Mouse (Mus musculus) limb, embryonic 13.5 days (tissue): ENCODE data around the gene Ccdc87. TPM values are rescaled to one million over a fixed set of nuclear protein-coding genes. Genes with fewer than 3 reads are reported as not detected.

Experiments
- ATAC-seq: fragments of 200-750 bp; cut with Nextera tagmentation; 2 replicates; pipeline ENCODE4 v1.8.0; 2017; ENCODE audit warnings: low read depth, moderate number of reproducible peaks, moderate TSS enrichment; ENCODE audit not compliant: low FRiP score
- H3K27ac ChIP-seq: fragments of 300-500 bp; sonication (generic); 2 replicates; pipeline ENCODE4 v1.5.1; 2015; ENCODE audit warnings: inconsistent platforms, mild to moderate bottlenecking, moderate library complexity
- H3K27me3 ChIP-seq: fragments of 300-500 bp; sonication (generic); 2 replicates; pipeline ENCODE4 v1.6.1; 2015; ENCODE audit warnings: mild to moderate bottlenecking, inconsistent platforms
- H3K36me3 ChIP-seq: fragments of 300-500 bp; sonication (generic); 2 replicates; pipeline ENCODE4 v1.6.1; 2015; ENCODE audit warnings: inconsistent platforms, mild to moderate bottlenecking, moderate library complexity
- H3K4me1 ChIP-seq: fragments of 300-500 bp; sonication (generic); 2 replicates; pipeline ENCODE4 v1.6.1; 2015; ENCODE audit warnings: inconsistent platforms
- H3K4me2 ChIP-seq: fragments of 300-500 bp; sonication (generic); replicated peaks from 2 replicates; pipeline ENCODE4 v1.6.1; 2015; ENCODE audit warnings: inconsistent platforms, mild to moderate bottlenecking, moderate library complexity
- H3K4me3 ChIP-seq: fragments of 300-500 bp; sonication (generic); 2 replicates; pipeline ENCODE4 v1.5.1; 2015; ENCODE audit warnings: moderate library complexity, mild to moderate bottlenecking, inconsistent platforms
- H3K9ac ChIP-seq: fragments of 300-500 bp; sonication (generic); 2 replicates; pipeline ENCODE4 v1.6.1; 2015; ENCODE audit warnings: mild to moderate bottlenecking, inconsistent platforms
- H3K9me3 ChIP-seq: fragments of 300-500 bp; sonication (generic); 2 replicates; pipeline ENCODE4 v1.6.1; 2016; ENCODE audit warnings: inconsistent platforms
- WGBS: fragments of 180-500 bp; shearing (Covaris S2); methylation state at CpG from one replicate; pipeline ENCODE4 v1.1.7; 2015; 5-methylcytosine and 5-hydroxymethylcytosine counted together
- polyA plus RNA-seq: library from polyadenylated mRNA; unstranded; fragments of >200 nt; fragmentation: Nextera tagmentation; extraction: Ambion mirVana; gene quantifications from 2 replicates; pipeline ENCODE4 v1.2.1, GENCODE M21; 2015

Ccdc87 gene
- polyA plus RNA-seq, 1 experiment from 2014 or later = not detected

DNA sequence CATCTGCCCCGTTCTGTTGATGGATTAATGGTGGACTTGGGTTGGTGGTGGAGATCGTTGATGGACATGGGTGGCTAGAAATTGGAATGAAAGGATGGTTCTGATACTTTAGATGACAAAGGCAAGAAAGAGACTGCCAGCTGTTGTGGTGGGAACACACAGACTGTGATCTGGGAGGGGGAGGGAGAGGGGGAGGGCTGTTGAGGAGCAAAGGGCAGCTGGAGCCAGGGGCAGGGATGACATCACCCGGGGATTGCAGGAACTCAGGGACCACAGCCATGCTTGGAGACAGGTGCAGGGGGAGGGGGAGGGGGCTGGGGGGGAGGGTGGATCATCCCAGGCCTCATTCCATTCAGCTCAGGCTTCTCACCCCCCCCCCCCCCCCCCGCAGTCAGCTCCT is 37.1 kb downstream of the Ccdc87 start:
- WGBS = 75% methylated on average over 2 of the region's 4 CpGs
- Histone ChIP-seq H3K4me2 (no peak overlapping the region), H3K27ac (no peak overlapping the region), H3K9me3 (no peaks in the 10 kb centered on the region), H3K27me3 (peaks cover 5% of the 10 kb centered on the region; the same call in 1 of the 2 replicates), H3K36me3 (no peaks in the 10 kb centered on the region), H3K9ac (no peak overlapping the region), H3K4me1 (peaks cover 15% of the 10 kb centered on the region), H3K4me3 (no peak overlapping the region)
- no peak for ATAC-seq

DNA sequence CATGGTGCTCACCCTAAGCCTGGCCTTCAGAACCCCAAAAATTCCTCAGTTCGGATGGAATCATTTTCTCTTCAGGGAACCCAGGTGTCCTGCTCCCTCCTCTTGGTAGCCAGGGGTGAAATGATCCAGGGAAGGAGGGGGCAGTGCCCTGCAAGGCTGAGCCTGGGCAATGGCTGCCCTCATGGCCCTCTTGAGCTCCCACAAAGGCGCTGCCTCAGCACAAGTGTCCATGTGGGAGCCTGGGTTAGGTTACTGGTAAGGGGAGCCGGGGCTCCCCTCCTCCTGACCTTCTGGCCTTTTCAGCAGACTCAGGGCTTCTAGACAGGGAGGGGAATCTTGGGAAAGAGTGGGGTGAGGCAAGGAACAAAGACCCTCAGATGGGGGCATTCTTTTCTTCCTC is 37.6 kb downstream of the Ccdc87 start:
- Histone ChIP-seq H3K9ac (no peak overlapping the region), H3K4me2 (peak overlapping the region; percentile 90; the same call in 1 of the 2 replicates), H3K4me1 (peaks cover 15% of the 10 kb centered on the region), H3K27me3 (peaks cover 5% of the 10 kb centered on the region; the same call in 1 of the 2 replicates), H3K9me3 (no peaks in the 10 kb centered on the region), H3K27ac (no peak overlapping the region), H3K36me3 (no peaks in the 10 kb centered on the region), H3K4me3 (no peak overlapping the region)
- no peak for ATAC-seq
- WGBS = 66% methylated on average over 3 of the region's 3 CpGs

DNA sequence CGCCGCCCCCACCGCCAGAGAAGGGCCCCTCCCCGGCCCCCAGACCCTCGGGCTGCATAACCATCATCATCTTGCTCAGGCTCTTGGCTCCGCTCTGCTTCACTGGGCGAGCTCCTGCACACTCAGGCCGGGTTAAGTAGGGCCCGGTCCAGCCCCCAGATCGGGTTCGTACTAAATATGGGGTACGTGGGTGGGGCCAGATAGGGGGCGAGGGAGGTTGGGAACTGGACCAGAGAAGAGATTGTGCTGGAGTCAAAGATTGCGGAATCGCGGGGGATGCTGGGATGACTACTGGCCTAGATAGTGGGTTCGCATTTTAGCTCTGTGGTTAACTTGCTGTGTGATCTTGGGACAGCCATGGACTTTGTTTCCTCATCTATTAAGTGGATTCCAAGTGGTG is 38.6 kb downstream of the Ccdc87 start, which contains the start of gene Actn3:
Actn3 (minus strand) TSS at position 125 of the 400 bp plus-strand sequence.
- WGBS = 2% methylated on average over 17 of the region's 17 CpGs
- Histone ChIP-seq H3K27ac (peak within 1 kb of the TSS; percentile 58), H3K4me1 (peaks cover 15% of the 10 kb centered on the region), H3K27me3 (peaks cover 5% of the 10 kb centered on the region; the same call in 1 of the 2 replicates), H3K9ac (peak within 1 kb of the TSS; percentile 84), H3K4me2 (peak within 1 kb of the TSS; percentile 90), H3K9me3 (no peaks in the 10 kb centered on the region), H3K4me3 (peak within 1 kb of the TSS; percentile 97), H3K36me3 (0 out of 2 replicates have a peak, but pooled peaks cover 3% of the 10 kb centered on the region)
- peak; percentile 5; the same call in 1 of the 2 replicates for ATAC-seq

GRCm38 (mm10) chr19:4878405-4879323 is 39.5 kb downstream of the Ccdc87 start, which contains the start of gene Zdhhc24:
TSS of gene Zdhhc24 (plus strand) at chr19:4878668.
- Histone ChIP-seq H3K36me3 (peaks cover 10% of the 10 kb centered on the region; the same call in 1 of the 2 replicates), H3K9me3 (no peaks in the 10 kb centered on the region), H3K27me3 (peaks cover 5% of the 10 kb centered on the region; the same call in 1 of the 2 replicates), H3K4me3 (peak within 1 kb of the TSS; percentile 97), H3K9ac (peak within 1 kb of the TSS; percentile 84), H3K27ac (peak within 1 kb of the TSS; percentile 58), H3K4me2 (peak within 1 kb of the TSS; percentile 90), H3K4me1 (peaks cover 15% of the 10 kb centered on the region)
- WGBS = under 1% methylated on average over 52 of the region's 52 CpGs
- peak; percentile 98 for ATAC-seq

- Histone ChIP-seq H3K4me2 (peak overlapping the region; percentile 90), H3K4me1 (peaks cover 15% of the 10 kb centered on the region), H3K27me3 (peaks cover 5% of the 10 kb centered on the region; the same call in 1 of the 2 replicates), H3K9me3 (no peaks in the 10 kb centered on the region), H3K9ac (peak overlapping the region; percentile 84), H3K27ac (no peak overlapping the region), H3K36me3 (peaks cover 12% of the 10 kb centered on the region; the same call in 1 of the 2 replicates), H3K4me3 (peak overlapping the region; percentile 97)
- WGBS = 49% methylated on average over 10 of the region's 10 CpGs
- no peak for ATAC-seq
These were observed 40.1 kb downstream of the Ccdc87 start for GRCm38 (mm10) chr19:4879324-4879703.

DNA sequence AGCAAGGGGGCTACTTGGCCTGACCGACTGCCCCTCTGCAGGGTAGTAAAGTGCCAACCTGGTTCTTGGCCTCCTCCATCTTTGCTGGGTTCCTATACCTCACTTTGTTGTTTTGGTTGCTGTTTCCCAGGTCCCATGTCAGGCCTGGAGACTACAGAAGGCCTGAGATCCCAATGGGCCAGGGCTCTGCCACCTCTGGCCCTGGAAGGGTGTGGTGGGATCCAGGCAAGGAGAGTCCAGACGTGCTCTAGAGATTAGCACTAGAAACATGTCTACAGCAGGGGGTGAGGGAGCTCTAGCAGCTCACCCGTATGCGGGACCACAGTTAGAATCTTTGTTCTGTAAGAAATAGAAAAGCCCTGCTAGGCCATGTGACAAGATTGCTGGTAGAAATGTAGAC is 44.8 kb downstream of the Ccdc87 start:
- Histone ChIP-seq H3K36me3 (peaks cover 12% of the 10 kb centered on the region; the same call in 1 of the 2 replicates), H3K27me3 (no peaks in the 10 kb centered on the region), H3K4me2 (no peak overlapping the region), H3K4me1 (peaks cover 5% of the 10 kb centered on the region), H3K4me3 (no peak overlapping the region), H3K27ac (no peak overlapping the region), H3K9ac (no peak overlapping the region), H3K9me3 (no peaks in the 10 kb centered on the region)
- 80% methylated on average over 4 of the region's 4 CpGs for WGBS
- no peak for ATAC-seq

DNA sequence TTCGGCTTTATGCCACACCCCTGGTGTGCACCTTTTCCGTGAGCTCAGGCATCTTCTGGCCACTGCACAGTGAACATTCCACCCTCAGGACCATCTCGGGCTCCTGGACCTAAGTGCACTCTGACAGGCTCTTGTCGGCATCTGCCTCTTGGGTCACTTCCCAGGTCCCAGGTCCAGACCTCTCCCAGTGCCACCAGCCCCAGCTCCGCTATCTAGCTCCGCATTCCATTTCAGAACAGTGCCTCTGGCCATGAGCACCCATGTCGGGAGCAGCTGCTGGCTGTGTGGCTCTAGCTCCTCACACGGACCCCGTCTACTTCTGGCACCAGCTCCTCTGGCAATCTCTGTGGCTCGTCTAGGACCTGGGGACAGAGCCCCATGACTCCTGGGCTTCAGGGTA is 50.6 kb downstream of the Ccdc87 start:
- Histone ChIP-seq H3K4me3 (no peak overlapping the region), H3K27ac (no peak overlapping the region), H3K27me3 (no peaks in the 10 kb centered on the region), H3K9me3 (no peaks in the 10 kb centered on the region), H3K9ac (no peak overlapping the region), H3K36me3 (peaks cover 24% of the 10 kb centered on the region), H3K4me1 (no peaks in the 10 kb centered on the region), H3K4me2 (no peak overlapping the region)
- 75% methylated on average over 10 of the region's 10 CpGs for WGBS
- ATAC-seq = no peak

GRCm38 (mm10) chr19:4891798-4892197 is 52.6 kb downstream of the Ccdc87 start:
- Histone ChIP-seq H3K27ac (no peak overlapping the region), H3K36me3 (peaks cover 27% of the 10 kb centered on the region), H3K4me1 (no peaks in the 10 kb centered on the region), H3K4me2 (no peak overlapping the region), H3K27me3 (no peaks in the 10 kb centered on the region), H3K9me3 (no peaks in the 10 kb centered on the region), H3K4me3 (no peak overlapping the region), H3K9ac (no peak overlapping the region)
- ATAC-seq = no peak
- WGBS = 76% methylated on average over 3 of the region's 3 CpGs

Other genes with a start within 250 kb of the Ccdc87 start
- 6.2 and 6.4 TPM in 2 replicates for gene Lrfn4, start 223.7 kb upstream of the Ccdc87 start, polyA plus RNA-seq
- 65.2 and 66.7 TPM in 2 replicates for gene Rce1, start 213.7 kb upstream of the Ccdc87 start, polyA plus RNA-seq
- 7.1 and 7.6 TPM in 2 replicates for gene Gm960, start 140.7 kb upstream of the Ccdc87 start, polyA plus RNA-seq
- 1.3 and 1.9 TPM in 2 replicates for gene Sptbn2, start 128.2 kb upstream of the Ccdc87 start, polyA plus RNA-seq
- 104 and 106 TPM in 2 replicates for gene Rbm4b, start 82.9 kb upstream of the Ccdc87 start, polyA plus RNA-seq
- gene Rbm4, start 45.5 kb upstream of the Ccdc87 start, polyA plus RNA-seq = 81.7 and 87.7 TPM in 2 replicates
- 48.8 and 51.8 TPM in 2 replicates for gene Gm21992, start 27.8 kb upstream of the Ccdc87 start, polyA plus RNA-seq
- gene Rbm14, start 27.7 kb upstream of the Ccdc87 start, polyA plus RNA-seq = 83.5 and 89.7 TPM in 2 replicates
- gene Ccs, start within 50 bp of the Ccdc87 start, polyA plus RNA-seq = 64.4 and 66.2 TPM in 2 replicates
- gene Ctsf, start 15.8 kb downstream of the Ccdc87 start, polyA plus RNA-seq = 41.5 and 43.7 TPM in 2 replicates
- gene Actn3, start 38.5 kb downstream of the Ccdc87 start, polyA plus RNA-seq = 14.0 and 15.0 TPM in 2 replicates
- 10.5 and 10.7 TPM in 2 replicates for gene Zdhhc24, start 39.3 kb downstream of the Ccdc87 start, polyA plus RNA-seq
- gene Bbs1, start 67.3 kb downstream of the Ccdc87 start, polyA plus RNA-seq = 3.5 and 5.1 TPM in 2 replicates
- 124 and 129 TPM in 2 replicates for gene Dpp3, start 88.9 kb downstream of the Ccdc87 start, polyA plus RNA-seq
- 3.3 and 3.4 TPM in 2 replicates for gene Peli3, start 103.8 kb downstream of the Ccdc87 start, polyA plus RNA-seq
- gene Mrpl11, start 122.8 kb downstream of the Ccdc87 start, polyA plus RNA-seq = 111 and 116 TPM in 2 replicates
- not detected in 2 replicates for gene Npas4, start 150.9 kb downstream of the Ccdc87 start, polyA plus RNA-seq
- 5.7 and 6.0 TPM in 2 replicates for gene Slc29a2, start 184.5 kb downstream of the Ccdc87 start, polyA plus RNA-seq
- gene B4gat1, start 199.5 kb downstream of the Ccdc87 start, polyA plus RNA-seq = 47.9 and 52.1 TPM in 2 replicates
- 3.7 and 4.4 TPM in 2 replicates for gene AC124502.3, start 199.5 kb downstream of the Ccdc87 start, polyA plus RNA-seq
- gene Brms1, start 202.0 kb downstream of the Ccdc87 start, polyA plus RNA-seq = 36.7 and 40.5 TPM in 2 replicates
- gene Rin1, start 211.1 kb downstream of the Ccdc87 start, polyA plus RNA-seq = 1.4 and 1.7 TPM in 2 replicates
- gene Cd248, start 228.7 kb downstream of the Ccdc87 start, polyA plus RNA-seq = 58.8 and 64.8 TPM in 2 replicates
- gene Tmem151a, start 246.2 kb downstream of the Ccdc87 start, polyA plus RNA-seq = 2.7 TPM in 2 replicates
- gene Yif1a, start 249.2 kb downstream of the Ccdc87 start, polyA plus RNA-seq = 88.5 and 94.5 TPM in 2 replicates